Mouse (Mus musculus) liver, postnatal 0 days (tissue): ENCODE results near the gene Serhl.

Experiments
- CTCF ChIP-seq: sonication (generic); IDR thresholded peaks from 2 replicates; pipeline ENCODE4 v1.5.1; 2016; ENCODE audit warnings: antibody characterized with exemption, low read depth
- EP300 ChIP-seq: IDR thresholded peaks from 2 replicates; pipeline ENCODE4 v1.6.1; 2016; ENCODE audit warnings: antibody characterized with exemption, low read depth, mild to moderate bottlenecking

DNA sequence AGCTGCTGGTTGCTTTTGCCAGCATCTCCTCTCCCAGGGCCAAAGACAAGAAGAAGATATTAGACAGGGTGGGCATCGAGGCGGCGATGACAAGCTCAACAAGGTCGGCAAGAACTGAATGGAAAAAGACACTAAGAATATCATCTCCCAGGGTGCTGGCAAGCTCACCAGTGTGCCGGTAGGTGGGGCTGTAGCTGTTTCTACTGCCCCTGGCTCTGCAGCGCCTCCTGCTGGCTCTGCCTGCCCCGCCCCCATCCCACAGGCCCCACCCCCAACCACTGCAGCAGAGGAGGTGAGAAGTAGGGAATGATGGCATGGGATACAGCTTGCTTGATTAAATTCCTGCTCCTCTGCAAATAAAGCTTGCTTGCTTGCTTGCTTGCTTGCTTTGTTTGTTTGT is 3.4 kb upstream of the Serhl start:
- TF ChIP-seq EP300 (no peak), CTCF (peak; percentile 88)
